Mouse (Mus musculus): ENCODE data around the gene Clec2g. TPM values are rescaled to one million over a fixed set of nuclear protein-coding genes. Genes with fewer than 3 reads are reported as not detected.
"Not testable (repeated sequence)": the region's sequence is repeated elsewhere in the genome, so short reads cannot be mapped to it uniquely, and the experiment has no call there.

Gene Clec2g
- polyA plus RNA-seq, 1 experiment from 2014 or later, result not detected

- not testable (repeated sequence) for H3K9ac ChIP-seq (ENCODE audit: low read length); H3K4me2 ChIP-seq (ENCODE audit: low read length); H3K27ac ChIP-seq (replicated peaks in 1 of 2; ENCODE audit: control insufficient read depth in 1 of 2, insufficient read depth in 1 of 2, low read depth in 2 of 2, low read length in 2 of 2); H3K4me3 ChIP-seq (ENCODE audit: control insufficient read depth in 1 of 2, insufficient read depth in 1 of 2, low read depth in 1 of 2, low read length in 2 of 2); ATAC-seq (ENCODE audit: insufficient number of reproducible peaks, insufficient read depth, low FRiP score, low read depth); H3K4me1 ChIP-seq (ENCODE audit: control insufficient read depth in 2 of 2, insufficient read depth in 2 of 2, low read length in 2 of 2); H3K9me3 ChIP-seq (ENCODE audit: control insufficient read depth, low read length); H3K36me3 ChIP-seq (ENCODE audit: control insufficient read depth, insufficient read depth, low read length); H3K27me3 ChIP-seq (ENCODE audit: control insufficient read depth, insufficient read depth, low read length)
- 57% methylated on average over 1 of the region's 2 CpGs for WGBS
Measured at GRCm38 (mm10) chr6:128962108-128962507, 27.9 kb downstream of the Clec2g start.

GRCm38 (mm10) chr6:128964519-128964918 lies 30.3 kb downstream of the Clec2g start:
- no peak for ATAC-seq (ENCODE audit: insufficient number of reproducible peaks, insufficient read depth, low FRiP score, low read depth)
- no peaks in the 10 kb centered on the region for H3K36me3 ChIP-seq (ENCODE audit: control insufficient read depth, insufficient read depth, low read length)

GRCm38 (mm10) chr6:128968463-128968862 lies 34.3 kb downstream of the Clec2g start:
- H3K4me1 ChIP-seq (ENCODE audit: control insufficient read depth in 2 of 2, insufficient read depth in 2 of 2, low read length in 2 of 2), result no peaks in the 10 kb centered on the region
- no peak for ATAC-seq (ENCODE audit: insufficient number of reproducible peaks, insufficient read depth, low FRiP score, low read depth)
- no peaks in the 10 kb centered on the region for H3K27me3 ChIP-seq (ENCODE audit: control insufficient read depth, insufficient read depth, low read length)
- H3K36me3 ChIP-seq (ENCODE audit: control insufficient read depth, insufficient read depth, low read length), result no peaks in the 10 kb centered on the region
- H3K4me2 ChIP-seq (ENCODE audit: low read length), result no peak overlapping the region
- no peaks in the 10 kb centered on the region for H3K9me3 ChIP-seq (ENCODE audit: control insufficient read depth, low read length)
- no peak overlapping the region for H3K4me3 ChIP-seq (ENCODE audit: control insufficient read depth in 1 of 2, insufficient read depth in 1 of 2, low read depth in 1 of 2, low read length in 2 of 2)
- H3K9ac ChIP-seq (ENCODE audit: low read length), result no peak overlapping the region
- H3K27ac ChIP-seq (replicated peaks in 1 of 2; ENCODE audit: control insufficient read depth in 1 of 2, insufficient read depth in 1 of 2, low read depth in 2 of 2, low read length in 2 of 2), result no peak overlapping the region

More at GRCm38 (mm10) chr6:128964519-128964918, 30.3 kb downstream of the Clec2g start:
- H3K4me2 ChIP-seq (ENCODE audit: low read length), result no peak overlapping the region
- H3K4me1 ChIP-seq (ENCODE audit: control insufficient read depth in 2 of 2, insufficient read depth in 2 of 2, low read length in 2 of 2), result no peaks in the 10 kb centered on the region
- H3K4me3 ChIP-seq (ENCODE audit: control insufficient read depth in 1 of 2, insufficient read depth in 1 of 2, low read depth in 1 of 2, low read length in 2 of 2), result no peak overlapping the region
- no peaks in the 10 kb centered on the region for H3K9me3 ChIP-seq (ENCODE audit: control insufficient read depth, low read length)
- no peaks in the 10 kb centered on the region for H3K27me3 ChIP-seq (ENCODE audit: control insufficient read depth, insufficient read depth, low read length)
- no peak overlapping the region for H3K9ac ChIP-seq (ENCODE audit: low read length)
- H3K27ac ChIP-seq (replicated peaks in 1 of 2; ENCODE audit: control insufficient read depth in 1 of 2, insufficient read depth in 1 of 2, low read depth in 2 of 2, low read length in 2 of 2), result no peak overlapping the region

GRCm38 (mm10) chr6:128969741-128970140 lies 35.6 kb downstream of the Clec2g start:
- WGBS, result 84% methylated on average over 1 of the region's 1 CpGs
- no peak overlapping the region for H3K27ac ChIP-seq (replicated peaks in 1 of 2; ENCODE audit: control insufficient read depth in 1 of 2, insufficient read depth in 1 of 2, low read depth in 2 of 2, low read length in 2 of 2)
- H3K4me1 ChIP-seq (ENCODE audit: control insufficient read depth in 2 of 2, insufficient read depth in 2 of 2, low read length in 2 of 2), result no peaks in the 10 kb centered on the region
- H3K9me3 ChIP-seq (ENCODE audit: control insufficient read depth, low read length), result no peaks in the 10 kb centered on the region
- H3K27me3 ChIP-seq (ENCODE audit: control insufficient read depth, insufficient read depth, low read length), result no peaks in the 10 kb centered on the region
- no peaks in the 10 kb centered on the region for H3K36me3 ChIP-seq (ENCODE audit: control insufficient read depth, insufficient read depth, low read length)
- no peak overlapping the region for H3K4me2 ChIP-seq (ENCODE audit: low read length)
- H3K4me3 ChIP-seq (ENCODE audit: control insufficient read depth in 1 of 2, insufficient read depth in 1 of 2, low read depth in 1 of 2, low read length in 2 of 2), result no peak overlapping the region
- no peak overlapping the region for H3K9ac ChIP-seq (ENCODE audit: low read length)
- ATAC-seq (ENCODE audit: insufficient number of reproducible peaks, insufficient read depth, low FRiP score, low read depth), result no peak

- H3K4me1 ChIP-seq (ENCODE audit: control insufficient read depth in 2 of 2, insufficient read depth in 2 of 2, low read length in 2 of 2); ATAC-seq (ENCODE audit: insufficient number of reproducible peaks, insufficient read depth, low FRiP score, low read depth); H3K9ac ChIP-seq (ENCODE audit: low read length); H3K36me3 ChIP-seq (ENCODE audit: control insufficient read depth, insufficient read depth, low read length); H3K27me3 ChIP-seq (ENCODE audit: control insufficient read depth, insufficient read depth, low read length); H3K4me2 ChIP-seq (ENCODE audit: low read length); H3K27ac ChIP-seq (replicated peaks in 1 of 2; ENCODE audit: control insufficient read depth in 1 of 2, insufficient read depth in 1 of 2, low read depth in 2 of 2, low read length in 2 of 2); H3K4me3 ChIP-seq (ENCODE audit: control insufficient read depth in 1 of 2, insufficient read depth in 1 of 2, low read depth in 1 of 2, low read length in 2 of 2); H3K9me3 ChIP-seq (ENCODE audit: control insufficient read depth, low read length): not testable (repeated sequence)
- 91% methylated on average over 20 of the region's 20 CpGs for WGBS
Measured at GRCm38 (mm10) chr6:128970508-128971393, 36.6 kb downstream of the Clec2g start.

- ATAC-seq (ENCODE audit: insufficient number of reproducible peaks, insufficient read depth, low FRiP score, low read depth), result no peak
- no peaks in the 10 kb centered on the region for H3K36me3 ChIP-seq (ENCODE audit: control insufficient read depth, insufficient read depth, low read length)
- no peak overlapping the region for H3K4me2 ChIP-seq (ENCODE audit: low read length)
- WGBS, result 62% methylated on average over 1 of the region's 1 CpGs
- H3K9me3 ChIP-seq (ENCODE audit: control insufficient read depth, low read length), result no peaks in the 10 kb centered on the region
- no peaks in the 10 kb centered on the region for H3K4me1 ChIP-seq (ENCODE audit: control insufficient read depth in 2 of 2, insufficient read depth in 2 of 2, low read length in 2 of 2)
- no peak overlapping the region for H3K27ac ChIP-seq (replicated peaks in 1 of 2; ENCODE audit: control insufficient read depth in 1 of 2, insufficient read depth in 1 of 2, low read depth in 2 of 2, low read length in 2 of 2)
- no peak overlapping the region for H3K4me3 ChIP-seq (ENCODE audit: control insufficient read depth in 1 of 2, insufficient read depth in 1 of 2, low read depth in 1 of 2, low read length in 2 of 2)
- H3K27me3 ChIP-seq (ENCODE audit: control insufficient read depth, insufficient read depth, low read length), result no peaks in the 10 kb centered on the region
- H3K9ac ChIP-seq (ENCODE audit: low read length), result no peak overlapping the region
Measured at GRCm38 (mm10) chr6:128971394-128972039, 37.3 kb downstream of the Clec2g start.

GRCm38 (mm10) chr6:128972156-128972555 lies 38.0 kb downstream of the Clec2g start:
- no peaks in the 10 kb centered on the region for H3K4me1 ChIP-seq (ENCODE audit: control insufficient read depth in 2 of 2, insufficient read depth in 2 of 2, low read length in 2 of 2)
- no peaks in the 10 kb centered on the region for H3K36me3 ChIP-seq (ENCODE audit: control insufficient read depth, insufficient read depth, low read length)
- no peak overlapping the region for H3K4me2 ChIP-seq (ENCODE audit: low read length)
- no peaks in the 10 kb centered on the region for H3K9me3 ChIP-seq (ENCODE audit: control insufficient read depth, low read length)
- H3K9ac ChIP-seq (ENCODE audit: low read length), result no peak overlapping the region
- no peak overlapping the region for H3K27ac ChIP-seq (replicated peaks in 1 of 2; ENCODE audit: control insufficient read depth in 1 of 2, insufficient read depth in 1 of 2, low read depth in 2 of 2, low read length in 2 of 2)
- H3K27me3 ChIP-seq (ENCODE audit: control insufficient read depth, insufficient read depth, low read length), result no peaks in the 10 kb centered on the region
- H3K4me3 ChIP-seq (ENCODE audit: control insufficient read depth in 1 of 2, insufficient read depth in 1 of 2, low read depth in 1 of 2, low read length in 2 of 2), result no peak overlapping the region
- WGBS, result 85% methylated on average over 2 of the region's 2 CpGs
- ATAC-seq (ENCODE audit: insufficient number of reproducible peaks, insufficient read depth, low FRiP score, low read depth), result no peak

Measured in heart, embryonic 14.5 days (tissue).